Mouse (Mus musculus): ENCODE results near the gene Ubxn4. TPM values are rescaled to one million over a fixed set of nuclear protein-coding genes. Genes with fewer than 3 reads are reported as not detected.
"Not testable (repeated sequence)": the region's sequence is repeated elsewhere in the genome, so short reads cannot be mapped to it uniquely, and the experiment has no call there.

The Ubxn4 gene
- total RNA-seq (2021), result 10 to 100 TPM; 49.6 to 53.1 TPM

- DNase-seq (ENCODE audit: extremely low spot score in 1 of 2, low spot score in 2 of 2), result peak in 1 of 2 experiments; percentile 20
- intact Hi-C loops (cut with DNase I), result no loop called here
Observed at GRCm38 (mm10) chr1:128243627-128243995, at the start of gene Ubxn4. Ubxn4 (plus strand) TSS chr1:128243964.

GRCm38 (mm10) chr1:128194011-128194410 lies 49.8 kb upstream of the Ubxn4 start:
- intact Hi-C loops (cut with DNase I), result no loop called here
- DNase-seq (ENCODE audit: extremely low spot score in 1 of 2, low spot score in 2 of 2), result no peak

GRCm38 (mm10) chr1:128197353-128197752 lies 46.4 kb upstream of the Ubxn4 start:
- intact Hi-C loops (cut with DNase I), result no loop called here
- no peak for DNase-seq (ENCODE audit: extremely low spot score in 1 of 2, low spot score in 2 of 2)

GRCm38 (mm10) chr1:128213261-128213660 lies 30.5 kb upstream of the Ubxn4 start:
- DNase-seq (ENCODE audit: extremely low spot score in 1 of 2, low spot score in 2 of 2), result peak in 1 of 2 experiments; percentile 33
- intact Hi-C loops (cut with DNase I), result no loop called here

GRCm38 (mm10) chr1:128221886-128222285 lies 21.9 kb upstream of the Ubxn4 start:
- no peak for DNase-seq (ENCODE audit: extremely low spot score in 1 of 2, low spot score in 2 of 2)
- intact Hi-C loops (cut with DNase I), result no loop called here

- DNase-seq (ENCODE audit: extremely low spot score in 1 of 2, low spot score in 2 of 2), result no peak
- intact Hi-C loops (cut with DNase I), result no loop called here
Observed at GRCm38 (mm10) chr1:128223304-128223703, 20.5 kb upstream of the Ubxn4 start.

- intact Hi-C loops (cut with DNase I), result no loop called here
- no peak for DNase-seq (ENCODE audit: extremely low spot score in 1 of 2, low spot score in 2 of 2)
Observed at GRCm38 (mm10) chr1:128235181-128235580, 8.6 kb upstream of the Ubxn4 start.

- peak; percentile 94 to 98 for DNase-seq (ENCODE audit: extremely low spot score in 1 of 2, low spot score in 2 of 2)
- intact Hi-C loops (cut with DNase I), result no loop called here
Observed at GRCm38 (mm10) chr1:128243996-128244726, 397 bp downstream of the Ubxn4 start.

GRCm38 (mm10) chr1:128244727-128245355 lies 1.1 kb downstream of the Ubxn4 start:
- DNase-seq (ENCODE audit: extremely low spot score in 1 of 2, low spot score in 2 of 2), result peak in 1 of 2 experiments; percentile 57
- intact Hi-C loops (cut with DNase I), result no loop called here

- intact Hi-C loops (cut with DNase I); DNase-seq (ENCODE audit: extremely low spot score in 1 of 2, low spot score in 2 of 2): not testable (repeated sequence)
Observed at GRCm38 (mm10) chr1:128267061-128267460, 23.3 kb downstream of the Ubxn4 start.

GRCm38 (mm10) chr1:128270731-128271130 lies 27.0 kb downstream of the Ubxn4 start:
- intact Hi-C loops (cut with DNase I), result no loop called here
- DNase-seq (ENCODE audit: extremely low spot score in 1 of 2, low spot score in 2 of 2), result no peak

- no peak for DNase-seq (ENCODE audit: extremely low spot score in 1 of 2, low spot score in 2 of 2)
Observed at GRCm38 (mm10) chr1:128275908-128276307, 32.1 kb downstream of the Ubxn4 start.

GRCm38 (mm10) chr1:128278563-128278962 lies 34.8 kb downstream of the Ubxn4 start:
- intact Hi-C loops (cut with DNase I), result no loop called here
- no peak for DNase-seq (ENCODE audit: extremely low spot score in 1 of 2, low spot score in 2 of 2)

More at GRCm38 (mm10) chr1:128275908-128276307, 32.1 kb downstream of the Ubxn4 start:
- intact Hi-C loops (cut with DNase I), result no loop called here

GRCm38 (mm10) chr1:128281753-128282152 lies 38.0 kb downstream of the Ubxn4 start:
- intact Hi-C loops (cut with DNase I), result no loop called here

GRCm38 (mm10) chr1:128282924-128283323 lies 39.2 kb downstream of the Ubxn4 start:
- intact Hi-C loops (cut with DNase I), result no loop called here
- DNase-seq (ENCODE audit: extremely low spot score in 1 of 2, low spot score in 2 of 2), result no peak

More at GRCm38 (mm10) chr1:128281753-128282152, 38.0 kb downstream of the Ubxn4 start:
- no peak for DNase-seq (ENCODE audit: extremely low spot score in 1 of 2, low spot score in 2 of 2)

GRCm38 (mm10) chr1:128284157-128284690 lies 40.5 kb downstream of the Ubxn4 start:
- DNase-seq (ENCODE audit: extremely low spot score in 1 of 2, low spot score in 2 of 2), result no peak
- intact Hi-C loops (cut with DNase I), result no loop called here

GRCm38 (mm10) chr1:128285136-128285535 lies 41.4 kb downstream of the Ubxn4 start:
- no peak for DNase-seq (ENCODE audit: extremely low spot score in 1 of 2, low spot score in 2 of 2)
- intact Hi-C loops (cut with DNase I), result no loop called here

GRCm38 (mm10) chr1:128290295-128290694 lies 46.5 kb downstream of the Ubxn4 start:
- intact Hi-C loops (cut with DNase I), result no loop called here
- no peak for DNase-seq (ENCODE audit: extremely low spot score in 1 of 2, low spot score in 2 of 2)

- DNase-seq (ENCODE audit: extremely low spot score in 1 of 2, low spot score in 2 of 2), result no peak
- intact Hi-C loops (cut with DNase I), result no loop called here
Observed at GRCm38 (mm10) chr1:128293524-128293923, 49.8 kb downstream of the Ubxn4 start.

- intact Hi-C loops (cut with DNase I), result no loop called here
- DNase-seq (ENCODE audit: extremely low spot score in 1 of 2, low spot score in 2 of 2), result no peak
Observed at GRCm38 (mm10) chr1:128295296-128295695, 51.5 kb downstream of the Ubxn4 start.
